Mouse (Mus musculus) midbrain, embryonic 16.5 days (tissue): ENCODE data around the gene Uqcc2. TPM values are rescaled to one million over a fixed set of nuclear protein-coding genes. Genes with fewer than 3 reads are reported as not detected.

ENCODE experiments used
- ATAC-seq: fragments of 200-750 bp; cut with Nextera tagmentation; 2 replicates; pipeline ENCODE4 v1.8.0; 2017; ENCODE audit warnings: moderate TSS enrichment
- H3K27ac ChIP-seq: fragments of 300-500 bp; sonication (generic); 2 replicates; pipeline ENCODE4 v1.5.1; 2014; ENCODE audit warnings: mild to moderate bottlenecking, low read length, mixed read lengths
- H3K27me3 ChIP-seq: fragments of 300-500 bp; sonication (generic); 2 replicates; pipeline ENCODE4 v1.6.1; 2014; ENCODE audit warnings: low read depth, low read length, mixed read lengths; ENCODE audit not compliant: control insufficient read depth, insufficient read depth
- H3K36me3 ChIP-seq: fragments of 300-500 bp; sonication (generic); 2 replicates; pipeline ENCODE4 v1.6.1; 2014; ENCODE audit warnings: mild to moderate bottlenecking, low read length, moderate library complexity, mixed read lengths; ENCODE audit not compliant: control insufficient read depth, insufficient read depth
- H3K4me1 ChIP-seq: fragments of 300-500 bp; sonication (generic); 2 replicates; pipeline ENCODE4 v1.6.1; 2014; ENCODE audit warnings: mild to moderate bottlenecking, low read length, mixed read lengths; ENCODE audit not compliant: control insufficient read depth, insufficient read depth
- H3K4me2 ChIP-seq: fragments of 300-500 bp; sonication (generic); 2 replicates; pipeline ENCODE4 v1.6.1; 2014; ENCODE audit warnings: mild to moderate bottlenecking, low read length, mixed read lengths
- H3K4me3 ChIP-seq: fragments of 300-500 bp; sonication (generic); 2 replicates; pipeline ENCODE4 v1.5.1; 2014; ENCODE audit warnings: low read depth, mild to moderate bottlenecking, low read length, moderate library complexity, mixed read lengths
- H3K9ac ChIP-seq: fragments of 300-500 bp; sonication (generic); 2 replicates; pipeline ENCODE4 v1.6.1; 2014; ENCODE audit warnings: low read depth, low read length, mixed read lengths
- H3K9me3 ChIP-seq: fragments of 300-500 bp; sonication (generic); replicated peaks from 2 replicates; pipeline ENCODE4 v1.6.1; 2014; ENCODE audit warnings: mild to moderate bottlenecking, low read length, mixed read lengths; ENCODE audit not compliant: control insufficient read depth, poor library complexity, severe bottlenecking
- WGBS: fragments of 180-500 bp; shearing (Covaris S2); extraction: QIAGEN DNeasy Blood & Tissue Kit; methylation state at CpG from one replicate; pipeline ENCODE4 v1.1.7; 2014; 5-methylcytosine and 5-hydroxymethylcytosine counted together
- polyA plus RNA-seq: library from polyadenylated mRNA; unstranded; fragments of >200 nt; fragmentation: Nextera tagmentation; extraction: Ambion mirVana; gene quantifications from 2 replicates; pipeline ENCODE4 v1.2.1, GENCODE M21; 2015

The Uqcc2 gene
- polyA plus RNA-seq, 1 experiment from 2014 or later = 384 TPM

DNA sequence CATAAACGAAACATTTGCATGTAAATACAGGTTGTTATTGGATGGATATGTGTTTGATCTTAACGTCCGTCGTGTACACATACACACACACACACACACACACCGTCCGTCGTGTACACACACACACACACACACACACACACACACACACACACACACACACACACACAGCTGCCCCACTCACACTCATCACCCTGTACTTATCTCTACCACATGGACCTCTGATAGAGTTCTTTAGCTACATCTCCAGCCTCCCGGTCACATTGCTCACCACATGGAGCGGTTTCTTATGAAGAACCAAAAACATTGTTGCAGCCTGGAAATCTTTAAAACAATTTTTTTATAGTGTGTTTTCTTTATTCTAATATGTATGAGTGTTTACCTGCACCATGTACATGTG is 471 bp upstream of the Uqcc2 start:
- Histone ChIP-seq H3K36me3 (no peaks in the 10 kb centered on the region), H3K9me3 (no peaks in the 10 kb centered on the region), H3K27ac (peak overlapping the region; percentile 93), H3K4me3 (peak overlapping the region; percentile 77), H3K9ac (peak overlapping the region; percentile 80; the same call in 1 of the 2 replicates), H3K4me1 (peaks cover 40% of the 10 kb centered on the region), H3K27me3 (no peaks in the 10 kb centered on the region), H3K4me2 (peak overlapping the region; percentile 68)
- ATAC-seq = peak; percentile 34
- 33% methylated on average over 8 of the region's 9 CpGs for WGBS

DNA sequence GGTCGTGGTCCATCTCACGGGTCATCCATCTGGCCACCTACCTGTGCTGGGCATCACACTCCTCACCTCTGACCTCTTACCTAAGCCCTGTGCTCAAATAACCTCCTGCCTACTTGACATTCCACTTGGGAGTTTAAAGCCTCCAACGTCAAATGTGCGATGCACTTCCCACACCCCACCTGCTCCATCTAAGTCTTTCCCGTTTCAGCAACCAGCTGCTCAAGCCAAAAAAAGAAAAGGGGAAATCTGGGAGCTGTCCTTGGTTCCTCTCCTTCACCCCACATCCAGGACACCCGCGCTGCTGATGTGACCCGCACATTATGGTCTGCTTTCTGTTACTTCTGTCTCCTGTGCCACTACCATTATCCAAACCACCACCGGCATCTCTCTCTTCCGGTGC is 1.5 kb downstream of the Uqcc2 start:
- Histone ChIP-seq H3K9ac (no peak overlapping the region), H3K36me3 (no peaks in the 10 kb centered on the region), H3K4me3 (no peak overlapping the region), H3K9me3 (no peaks in the 10 kb centered on the region), H3K27me3 (no peaks in the 10 kb centered on the region), H3K4me1 (peaks cover 39% of the 10 kb centered on the region), H3K4me2 (no peak overlapping the region), H3K27ac (no peak overlapping the region)
- ATAC-seq = no peak
- WGBS = 94% methylated on average over 10 of the region's 10 CpGs

DNA sequence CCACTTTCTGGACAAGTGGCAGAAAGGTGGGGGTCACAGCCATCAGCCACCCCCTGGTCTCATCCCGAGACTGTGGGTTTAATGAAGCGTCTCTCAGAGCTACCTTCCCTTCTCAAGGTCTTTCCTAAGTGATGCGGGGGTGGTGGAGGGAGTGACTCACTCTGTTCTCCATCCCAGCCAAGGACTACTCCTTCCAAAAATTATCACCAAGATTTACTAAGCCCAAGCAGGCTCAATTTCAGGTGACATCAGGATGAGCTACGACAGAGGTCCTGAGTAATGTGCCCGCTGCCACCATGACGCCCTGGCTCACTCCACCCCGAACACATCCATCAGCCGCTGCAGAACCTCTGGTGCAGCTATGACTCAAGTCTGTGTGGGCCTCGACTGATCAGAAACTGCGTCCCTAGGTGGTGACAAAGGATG is 2.5 kb downstream of the Uqcc2 start:
- no peak for ATAC-seq
- Histone ChIP-seq H3K36me3 (no peaks in the 10 kb centered on the region), H3K9me3 (no peaks in the 10 kb centered on the region), H3K27ac (no peak overlapping the region), H3K27me3 (no peaks in the 10 kb centered on the region), H3K4me3 (no peak overlapping the region), H3K9ac (no peak overlapping the region), H3K4me2 (no peak overlapping the region), H3K4me1 (peaks cover 44% of the 10 kb centered on the region)
- WGBS = 80% methylated on average over 10 of the region's 10 CpGs

DNA sequence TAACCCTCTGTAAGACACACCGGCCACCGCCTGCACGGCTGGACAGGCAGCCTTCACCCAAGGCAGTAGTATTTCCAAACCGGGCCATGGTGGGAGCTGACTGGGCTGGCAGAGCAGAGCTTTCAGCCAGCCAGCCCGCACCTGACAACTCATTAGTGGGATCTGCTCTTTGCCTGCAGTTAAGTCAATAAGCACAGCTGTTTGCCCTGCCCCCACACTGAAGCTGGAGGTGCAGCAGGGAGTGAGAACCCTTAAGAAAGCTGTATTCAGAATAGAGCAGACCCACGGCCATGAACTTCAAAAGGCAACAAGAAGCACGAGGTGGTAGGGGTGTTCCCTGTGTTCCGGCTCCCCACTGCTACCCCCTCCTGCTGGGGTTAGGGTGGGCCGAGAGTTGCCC is 3.5 kb downstream of the Uqcc2 start:
- no peaks in the 10 kb centered on the region for H3K27me3 ChIP-seq
- no peak overlapping the region for H3K4me3 ChIP-seq
- peaks cover 44% of the 10 kb centered on the region for H3K4me1 ChIP-seq
- no peaks in the 10 kb centered on the region for H3K36me3 ChIP-seq
- peak overlapping the region; percentile 6 for H3K27ac ChIP-seq
- no peak for ATAC-seq
- H3K9me3 ChIP-seq = no peaks in the 10 kb centered on the region
- WGBS = 51% methylated on average over 9 of the region's 9 CpGs
- 0 out of 2 replicates have a peak overlapping the region, but pooled peaks have one; percentile 2 for H3K9ac ChIP-seq
- peak overlapping the region; percentile 22; the same call in 1 of the 2 replicates for H3K4me2 ChIP-seq

DNA sequence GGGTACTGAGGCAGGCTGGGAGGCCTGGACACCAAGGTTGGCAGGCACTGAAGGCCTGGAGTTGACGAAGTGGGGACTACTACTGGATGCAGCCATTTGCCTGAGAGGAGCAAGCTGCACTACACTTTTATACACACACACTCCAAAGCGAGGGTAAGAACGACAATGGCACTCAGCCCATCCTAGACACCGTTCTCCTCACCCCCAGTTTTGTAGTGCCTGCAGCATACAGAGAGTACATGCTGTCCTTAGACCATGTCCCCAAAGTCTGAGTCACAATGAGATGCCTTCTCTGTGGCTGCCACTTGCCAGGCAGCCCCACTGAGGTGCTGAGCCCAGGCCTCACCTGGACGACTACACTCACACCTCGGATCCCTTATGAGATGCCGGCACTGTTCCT is 3.9 kb downstream of the Uqcc2 start:
- Histone ChIP-seq H3K4me2 (peak overlapping the region; percentile 22; the same call in 1 of the 2 replicates), H3K4me1 (peaks cover 44% of the 10 kb centered on the region), H3K4me3 (no peak overlapping the region), H3K36me3 (no peaks in the 10 kb centered on the region), H3K9me3 (no peaks in the 10 kb centered on the region), H3K27me3 (no peaks in the 10 kb centered on the region), H3K27ac (peak overlapping the region; percentile 6), H3K9ac (0 out of 2 replicates have a peak overlapping the region, but pooled peaks have one; percentile 2)
- ATAC-seq = no peak
- 84% methylated on average over 7 of the region's 7 CpGs for WGBS

DNA sequence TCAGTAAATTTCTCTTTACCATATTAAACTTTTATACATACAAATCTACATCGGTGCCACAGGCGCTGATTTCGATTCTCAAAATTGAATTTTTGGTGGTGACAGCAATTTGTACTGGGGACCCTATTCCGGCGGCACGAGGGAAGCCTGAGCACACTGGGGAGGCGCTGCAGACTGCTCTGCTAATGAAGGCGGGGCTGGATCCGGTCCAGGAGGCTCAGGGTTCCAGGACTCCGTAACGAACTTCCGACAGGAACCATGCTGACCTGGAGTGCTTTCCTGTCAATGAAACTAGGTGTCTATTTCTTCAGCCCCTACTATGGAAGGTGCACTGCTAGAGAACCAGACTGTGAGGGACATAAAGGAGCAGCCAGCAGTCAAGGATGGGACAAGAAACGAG is 4.4 kb downstream of the Uqcc2 start:
- no peak overlapping the region for H3K27ac ChIP-seq
- H3K4me3 ChIP-seq = no peak overlapping the region
- H3K4me1 ChIP-seq = peaks cover 43% of the 10 kb centered on the region
- no peaks in the 10 kb centered on the region for H3K27me3 ChIP-seq
- H3K9ac ChIP-seq = no peak overlapping the region
- no peaks in the 10 kb centered on the region for H3K36me3 ChIP-seq
- H3K9me3 ChIP-seq = no peaks in the 10 kb centered on the region
- no peak for ATAC-seq
- H3K4me2 ChIP-seq = no peak overlapping the region
- 67% methylated on average over 13 of the region's 13 CpGs for WGBS

DNA sequence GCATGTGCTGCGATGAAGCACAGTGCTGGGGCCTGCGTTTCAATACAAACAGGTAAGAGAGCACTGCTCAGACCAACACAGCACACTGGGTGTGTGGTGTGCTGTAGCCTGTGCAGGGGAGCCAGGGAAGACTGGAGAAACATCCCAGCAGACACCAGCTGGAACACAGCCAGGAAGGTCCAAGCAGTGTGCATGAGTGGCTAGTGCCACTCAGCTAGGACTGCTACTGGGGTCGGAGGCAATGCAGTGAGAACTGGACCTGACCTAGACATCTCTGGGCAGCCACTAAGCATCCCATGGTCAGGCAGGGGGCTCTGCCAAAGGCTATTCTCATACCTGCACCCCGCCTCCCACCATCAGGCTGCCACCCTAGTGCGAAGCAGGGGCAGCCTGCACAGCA is 5.5 kb downstream of the Uqcc2 start:
- Histone ChIP-seq H3K36me3 (0 out of 2 replicates have a peak, but pooled peaks cover 3% of the 10 kb centered on the region), H3K27ac (no peak overlapping the region), H3K9me3 (no peaks in the 10 kb centered on the region), H3K27me3 (no peaks in the 10 kb centered on the region), H3K9ac (0 out of 2 replicates have a peak overlapping the region, but pooled peaks have one; percentile 15), H3K4me1 (peaks cover 39% of the 10 kb centered on the region), H3K4me2 (no peak overlapping the region), H3K4me3 (no peak overlapping the region)
- no peak for ATAC-seq
- 91% methylated on average over 5 of the region's 5 CpGs for WGBS

DNA sequence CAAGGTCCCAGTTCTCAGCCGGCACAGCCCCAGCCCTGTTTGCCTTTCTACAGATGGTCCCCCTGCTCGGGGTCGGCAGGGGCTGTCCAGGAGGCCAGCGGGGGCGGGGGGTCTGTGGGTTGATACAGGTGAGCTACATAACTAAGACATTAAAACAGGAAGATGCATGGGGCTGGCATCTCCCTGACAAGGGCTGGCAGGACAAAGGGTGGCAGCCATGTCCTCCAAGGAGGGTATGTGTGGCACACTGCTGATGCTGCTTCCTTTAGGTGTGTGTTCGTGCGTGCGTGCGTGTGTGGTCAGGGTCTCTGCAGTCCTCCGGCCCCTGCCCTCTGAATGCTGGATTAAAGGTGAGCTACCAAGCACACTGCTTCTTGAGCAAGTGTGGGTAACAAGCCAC is 6.7 kb downstream of the Uqcc2 start:
- ATAC-seq = no peak
- no peaks in the 10 kb centered on the region for H3K9me3 ChIP-seq
- peaks cover 32% of the 10 kb centered on the region for H3K4me1 ChIP-seq
- H3K36me3 ChIP-seq = peaks cover 12% of the 10 kb centered on the region
- H3K27ac ChIP-seq = peak overlapping the region; percentile 36
- peak overlapping the region; percentile 33; the same call in 1 of the 2 replicates for H3K9ac ChIP-seq
- 81% methylated on average over 10 of the region's 10 CpGs for WGBS
- H3K27me3 ChIP-seq = no peaks in the 10 kb centered on the region
- no peak overlapping the region for H3K4me3 ChIP-seq
- H3K4me2 ChIP-seq = no peak overlapping the region

DNA sequence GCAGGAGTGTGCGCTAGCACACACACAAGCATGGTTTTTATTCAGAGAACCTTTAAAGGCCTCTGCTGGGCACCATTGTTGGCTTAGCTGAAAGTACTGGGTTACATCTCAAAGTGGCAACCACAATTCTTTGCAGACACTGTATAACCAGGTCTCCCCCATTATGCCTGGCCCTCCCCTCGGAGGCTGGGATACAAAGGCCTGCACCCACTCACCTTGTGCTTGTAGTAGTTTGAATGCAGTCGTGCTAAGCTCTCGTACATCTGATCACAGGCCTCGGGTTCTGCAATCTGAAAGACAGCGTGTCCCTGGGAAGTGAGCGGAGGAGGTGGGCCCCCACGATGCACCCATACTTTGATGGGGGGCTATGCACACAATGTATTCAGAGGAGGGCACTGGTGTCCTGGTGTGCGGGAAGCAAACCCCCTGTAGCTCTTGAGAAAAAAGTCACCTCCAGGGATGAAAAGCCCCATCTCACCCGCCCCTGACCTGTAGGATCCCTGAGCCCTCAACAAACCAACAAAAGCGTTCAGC is 8.0 kb downstream of the Uqcc2 start:
- no peak for ATAC-seq
- H3K4me1 ChIP-seq = peaks cover 32% of the 10 kb centered on the region
- H3K4me2 ChIP-seq = no peak overlapping the region
- peaks cover 14% of the 10 kb centered on the region for H3K36me3 ChIP-seq
- no peak overlapping the region for H3K4me3 ChIP-seq
- WGBS = 75% methylated on average over 11 of the region's 11 CpGs
- H3K27ac ChIP-seq = peak overlapping the region; percentile 36; the same call in 1 of the 2 replicates
- H3K27me3 ChIP-seq = no peaks in the 10 kb centered on the region
- H3K9ac ChIP-seq = no peak overlapping the region
- H3K9me3 ChIP-seq = no peaks in the 10 kb centered on the region
